Mouse (Mus musculus) urinary bladder, postnatal 36 days (tissue): ENCODE results near the gene Gtse1.
A peak's percentile ranks its signal among the peaks of the same experiment; 100 is the strongest.
"Not testable (repeated sequence)": the region's sequence is repeated elsewhere in the genome, so short reads cannot be mapped to it uniquely, and the experiment has no call there.

Source experiments
- DNase-seq, 2 experiments: peaks; one replicate each; pipeline ENCODE4 v3.0.0; 2022; ENCODE audit warnings: low spot score in 2 of 2, mixed read lengths in 1 of 2

The Gtse1 gene

GRCm38 (mm10) chr15:85859490-85860031, at the start of gene Gtse1:
TSS of gene Gtse1 (plus strand) at chr15:85859745.
- DNase-seq = peak; percentile 93

- no peak for DNase-seq
Observed at GRCm38 (mm10) chr15:85810462-85810805, 49.1 kb upstream of the Gtse1 start.

GRCm38 (mm10) chr15:85810806-85811521, 48.6 kb upstream of the Gtse1 start:
- DNase-seq = peak; percentile 17 to 38

- DNase-seq = peak; percentile 99
Observed at GRCm38 (mm10) chr15:85811535-85812277, 47.8 kb upstream of the Gtse1 start, which contains the start of gene Cdpf1. TSS of gene Cdpf1 (minus strand) at chr15:85811697.

GRCm38 (mm10) chr15:85813428-85813827, 46.1 kb upstream of the Gtse1 start:
- DNase-seq = no peak

- DNase-seq = peak in 1 of 2 experiments; percentile 33
Observed at GRCm38 (mm10) chr15:85821203-85822010, 38.1 kb upstream of the Gtse1 start, which contains the start of gene Pkdrej. TSS of gene Pkdrej (minus strand) at chr15:85821734.

- DNase-seq = no peak
Observed at GRCm38 (mm10) chr15:85822011-85822359, 37.6 kb upstream of the Gtse1 start.

GRCm38 (mm10) chr15:85826676-85827075, 32.9 kb upstream of the Gtse1 start:
- DNase-seq = no peak

GRCm38 (mm10) chr15:85828071-85828470, 31.5 kb upstream of the Gtse1 start:
- no peak for DNase-seq

- no peak for DNase-seq
Observed at GRCm38 (mm10) chr15:85829470-85829869, 30.1 kb upstream of the Gtse1 start.

GRCm38 (mm10) chr15:85831954-85832590, 27.5 kb upstream of the Gtse1 start, which contains the start of gene Ttc38:
TSS of gene Ttc38 (plus strand) at chr15:85832306.
- DNase-seq = peak; percentile 80 to 88

GRCm38 (mm10) chr15:85832599-85832998, 26.9 kb upstream of the Gtse1 start:
- DNase-seq = no peak

GRCm38 (mm10) chr15:85835335-85835734, 24.2 kb upstream of the Gtse1 start:
- DNase-seq = no peak

- DNase-seq = peak; percentile 64 to 69
Observed at GRCm38 (mm10) chr15:85836887-85837286, 22.7 kb upstream of the Gtse1 start.

- no peak for DNase-seq
Observed at GRCm38 (mm10) chr15:85840983-85841382, 18.6 kb upstream of the Gtse1 start.

GRCm38 (mm10) chr15:85841796-85842360, 17.7 kb upstream of the Gtse1 start:
- DNase-seq = no peak

GRCm38 (mm10) chr15:85845071-85845470, 14.5 kb upstream of the Gtse1 start:
- DNase-seq = no peak

GRCm38 (mm10) chr15:85851656-85852392, 7.7 kb upstream of the Gtse1 start:
- no peak for DNase-seq

- no peak for DNase-seq
Observed at GRCm38 (mm10) chr15:85858980-85859489, 510 bp upstream of the Gtse1 start.

- not testable (repeated sequence) for DNase-seq
Observed at GRCm38 (mm10) chr15:85865913-85866312, 6.4 kb downstream of the Gtse1 start.
